Mouse (Mus musculus) urinary bladder, adult 18-20 months (tissue): Measurements from ENCODE around the gene Rap1a.
"Not testable (repeated sequence)": the region's sequence is repeated elsewhere in the genome, so short reads cannot be mapped to it uniquely, and the experiment has no call there.

Experiments used
- DNase-seq, 2 experiments: peaks; one replicate each; pipeline ENCODE4 v3.0.0; 2022; ENCODE audit warnings: low spot score in 2 of 2, mixed read lengths in 2 of 2

Rap1a gene

DNA sequence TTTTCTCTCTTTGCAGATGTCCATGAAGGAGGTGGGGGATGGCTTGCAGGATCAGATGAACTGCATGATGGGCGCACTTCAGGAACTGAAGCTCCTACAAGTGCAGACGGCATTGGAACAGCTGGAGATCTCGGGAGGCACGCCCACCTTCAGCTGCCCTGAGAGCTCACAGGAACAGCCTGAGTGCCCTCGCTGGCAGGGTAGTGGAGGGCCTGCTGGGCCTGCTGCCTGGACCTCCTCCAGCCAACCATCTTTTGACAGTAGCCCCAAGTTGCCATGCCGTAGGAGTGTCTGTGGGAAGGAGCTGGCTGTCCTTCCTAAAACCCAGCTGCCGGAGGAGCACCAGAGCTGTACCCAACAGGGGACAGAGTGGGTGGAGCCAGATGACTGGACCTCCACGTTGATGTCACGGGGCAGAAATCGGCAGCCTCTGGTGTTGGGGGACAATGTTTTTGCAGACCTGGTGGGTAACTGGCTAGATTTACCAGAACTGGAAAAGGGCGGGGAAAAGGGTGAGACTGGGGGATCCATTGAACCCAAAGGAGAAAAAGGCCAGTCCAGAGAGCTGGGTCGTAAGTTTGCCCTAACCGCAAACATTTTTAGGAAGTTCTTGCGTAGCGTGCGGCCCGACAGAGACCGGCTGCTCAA is 84.7 kb downstream of the Rap1a start:
- no peak for DNase-seq

DNA sequence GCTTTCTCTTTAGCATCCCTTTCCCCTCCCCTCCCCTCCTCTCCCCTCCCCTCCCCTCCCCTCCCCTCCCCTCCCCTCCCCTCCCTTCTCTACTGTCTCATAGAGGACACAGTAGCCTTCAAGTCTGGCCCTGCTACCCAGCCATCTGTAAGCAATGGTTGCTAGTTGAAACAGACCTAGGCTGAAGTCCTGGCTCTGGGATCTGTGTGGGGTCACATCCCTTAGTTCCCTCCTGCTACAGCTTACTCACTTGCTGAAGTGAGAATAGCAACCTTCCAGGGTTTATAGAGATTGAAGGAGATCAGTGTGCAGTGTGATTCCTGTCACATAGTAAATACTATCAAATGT is 86.3 kb downstream of the Rap1a start:
- DNase-seq = no peak

GRCm38 (mm10) chr3:105714091-105714819 is 86.9 kb downstream of the Rap1a start:
- DNase-seq = no peak

DNA sequence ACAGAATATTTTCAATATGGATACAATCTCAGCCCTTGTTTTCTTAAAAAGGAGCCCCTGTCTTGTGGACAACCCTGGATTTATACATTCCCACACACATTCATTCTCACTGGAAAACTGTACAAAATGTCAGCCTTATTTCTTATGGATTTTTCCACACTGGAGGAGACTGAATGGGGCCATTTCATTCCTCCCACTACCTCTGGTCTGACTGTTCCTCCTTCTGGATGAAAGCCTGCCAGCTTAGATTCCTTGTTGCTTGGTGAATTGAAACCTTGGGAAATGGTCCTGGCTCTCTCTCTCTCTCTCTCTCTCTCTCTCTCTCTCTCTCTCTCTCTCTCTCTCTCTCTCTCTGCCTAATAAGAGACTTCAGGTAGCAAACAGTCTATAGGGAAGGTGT is 88.3 kb downstream of the Rap1a start:
- DNase-seq = no peak

GRCm38 (mm10) chr3:105711741-105712140 is 89.4 kb downstream of the Rap1a start:
- DNase-seq = no peak

GRCm38 (mm10) chr3:105710246-105710645 is 90.9 kb downstream of the Rap1a start:
- DNase-seq = no peak

GRCm38 (mm10) chr3:105707590-105707989 is 93.5 kb downstream of the Rap1a start:
- DNase-seq = no peak

- DNase-seq = no peak
Observed at GRCm38 (mm10) chr3:105706366-105707020, 94.6 kb downstream of the Rap1a start.

DNA sequence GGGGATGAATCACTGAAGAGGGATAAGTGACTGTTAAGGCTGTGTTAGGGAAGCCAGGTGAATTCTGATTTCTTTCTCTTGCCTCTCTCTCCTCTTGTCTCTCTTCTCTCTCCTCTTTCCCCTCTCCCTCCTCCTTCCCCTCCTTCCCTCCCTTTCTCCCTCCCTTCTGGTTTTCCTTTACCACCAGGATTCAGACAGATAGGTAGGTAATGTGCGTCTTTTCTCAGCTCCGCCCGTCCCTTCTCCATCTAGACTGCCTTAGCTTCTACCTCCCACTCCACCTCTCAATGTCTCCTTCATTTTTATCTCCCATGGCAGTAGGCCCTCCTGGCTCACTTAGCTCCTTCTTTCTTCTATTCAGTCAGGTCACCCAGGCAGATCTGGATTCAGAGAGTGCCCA is 95.6 kb downstream of the Rap1a start:
- no peak for DNase-seq

DNA sequence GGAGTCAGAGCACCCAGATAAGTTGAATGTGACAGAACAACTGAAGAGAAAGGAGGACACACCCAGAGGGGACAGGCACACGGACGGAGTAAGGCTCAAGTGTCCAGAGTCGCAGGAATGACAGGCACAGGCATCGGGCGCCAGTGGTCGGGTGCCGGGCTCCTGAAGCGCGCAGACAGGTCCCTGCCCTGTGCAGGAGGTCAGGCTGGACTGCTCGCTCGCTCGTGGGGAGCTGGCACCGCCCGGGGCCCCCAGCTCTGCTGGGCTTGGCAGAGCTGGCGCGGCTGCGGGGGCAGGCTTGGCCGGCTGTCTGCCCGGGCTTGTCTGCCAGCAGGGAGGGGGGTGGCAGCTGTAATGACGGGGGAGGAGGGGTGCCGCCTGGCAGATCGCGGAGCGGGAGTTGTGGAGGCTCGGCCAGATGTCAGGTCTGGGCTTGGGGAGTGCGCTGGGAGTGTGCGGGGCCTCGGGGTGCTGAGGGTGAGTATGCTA is 96.0 kb downstream of the Rap1a start:
- peak; percentile 67 to 74 for DNase-seq

GRCm38 (mm10) chr3:105704031-105705008 is 96.8 kb downstream of the Rap1a start, which contains the start of gene Inka2:
Gene Inka2 (plus strand): TSS chr3:105704599.
- peak; percentile 65 to 69 for DNase-seq

GRCm38 (mm10) chr3:105703571-105703970 is 97.6 kb downstream of the Rap1a start:
- DNase-seq = no peak

DNA sequence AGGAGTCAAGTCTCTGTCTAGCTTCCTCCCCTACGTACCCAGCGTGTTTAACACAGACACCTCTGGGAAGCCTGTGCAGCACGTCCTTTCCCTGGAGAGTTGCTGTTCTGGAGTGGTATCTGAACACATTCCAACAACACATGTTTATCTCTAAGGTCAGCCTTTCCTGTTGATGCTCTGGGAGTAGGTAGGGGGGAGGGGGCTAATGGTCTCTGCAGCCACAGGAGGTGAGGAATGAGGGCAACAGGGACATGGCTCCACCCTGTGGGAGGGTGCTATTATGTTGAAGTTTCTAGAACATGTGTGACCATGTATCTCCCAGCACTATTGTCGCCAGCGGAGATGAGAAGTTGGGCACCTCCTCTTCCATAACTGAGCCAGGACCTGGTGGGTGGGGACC is 99.7 kb downstream of the Rap1a start:
- no peak for DNase-seq

DNA sequence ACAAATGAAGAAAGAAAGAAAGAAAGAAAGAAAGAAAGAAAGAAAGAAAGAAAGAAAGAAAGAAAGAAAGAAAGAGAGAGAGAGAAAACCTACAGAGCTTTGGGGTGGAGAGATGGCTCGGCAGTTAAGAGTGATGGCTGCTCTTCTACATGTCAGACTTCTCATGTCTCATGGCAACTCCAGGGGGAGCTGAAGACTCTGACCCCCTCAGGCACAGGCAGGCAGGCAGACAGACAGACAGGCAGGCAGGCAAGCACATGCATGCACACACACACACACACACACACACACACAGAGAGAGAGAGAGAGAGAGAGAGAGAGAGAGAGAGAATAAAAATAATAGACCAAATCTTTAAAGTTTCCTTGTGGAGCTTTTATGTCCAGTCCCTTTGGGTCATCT is 100.3 kb downstream of the Rap1a start:
- not testable (repeated sequence) for DNase-seq

DNA sequence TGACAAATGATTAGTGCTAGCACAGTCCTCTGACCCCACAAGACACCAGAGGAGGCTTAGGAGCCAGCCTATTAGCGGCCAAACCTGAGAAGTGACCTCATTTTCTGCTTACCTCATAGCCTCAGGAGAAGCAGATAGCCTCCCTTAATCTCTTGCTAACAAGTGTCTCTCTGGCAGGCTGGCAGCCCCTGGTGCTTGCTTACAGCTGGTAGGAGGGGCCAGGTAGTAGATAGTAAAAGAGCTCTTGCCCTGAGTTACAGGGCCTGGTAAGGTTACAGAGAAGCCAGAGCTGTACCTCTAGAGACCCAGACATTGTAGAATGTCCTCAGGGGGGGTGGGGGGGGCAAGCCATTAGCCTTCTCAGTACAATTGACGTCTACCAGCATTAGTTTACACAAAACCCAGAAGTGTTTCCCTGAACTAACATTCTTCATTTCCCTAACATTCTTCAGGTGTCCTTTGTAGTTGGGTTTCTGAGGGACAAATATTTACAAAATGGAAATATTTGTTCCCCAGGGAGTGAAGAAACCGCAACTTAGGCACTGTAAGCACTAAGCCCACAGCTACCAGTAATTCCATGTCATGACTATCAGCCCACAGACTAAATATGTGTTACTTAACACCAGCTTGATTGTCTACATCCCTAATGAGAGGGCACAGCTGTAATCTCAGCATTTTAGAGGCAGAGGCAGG is 101.7 kb downstream of the Rap1a start:
- DNase-seq = no peak

GRCm38 (mm10) chr3:105698311-105698710 is 102.8 kb downstream of the Rap1a start:
- DNase-seq = no peak

DNA sequence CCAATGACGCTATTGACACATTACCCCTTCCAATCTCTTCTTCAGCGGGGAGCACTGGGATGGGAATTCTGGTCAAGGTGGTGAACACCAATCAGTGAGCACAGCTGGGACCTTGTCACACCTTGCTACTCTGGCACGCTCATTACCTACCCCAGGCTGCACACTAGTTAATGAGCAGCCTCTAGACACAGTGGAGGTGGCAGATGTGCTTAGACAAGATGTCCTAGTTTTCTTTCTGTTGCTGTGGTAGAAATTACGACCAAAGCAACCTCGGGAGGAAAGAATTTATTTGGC is 104.0 kb downstream of the Rap1a start:
- DNase-seq = no peak

GRCm38 (mm10) chr3:105696387-105697147 is 104.6 kb downstream of the Rap1a start:
- DNase-seq = no peak

DNA sequence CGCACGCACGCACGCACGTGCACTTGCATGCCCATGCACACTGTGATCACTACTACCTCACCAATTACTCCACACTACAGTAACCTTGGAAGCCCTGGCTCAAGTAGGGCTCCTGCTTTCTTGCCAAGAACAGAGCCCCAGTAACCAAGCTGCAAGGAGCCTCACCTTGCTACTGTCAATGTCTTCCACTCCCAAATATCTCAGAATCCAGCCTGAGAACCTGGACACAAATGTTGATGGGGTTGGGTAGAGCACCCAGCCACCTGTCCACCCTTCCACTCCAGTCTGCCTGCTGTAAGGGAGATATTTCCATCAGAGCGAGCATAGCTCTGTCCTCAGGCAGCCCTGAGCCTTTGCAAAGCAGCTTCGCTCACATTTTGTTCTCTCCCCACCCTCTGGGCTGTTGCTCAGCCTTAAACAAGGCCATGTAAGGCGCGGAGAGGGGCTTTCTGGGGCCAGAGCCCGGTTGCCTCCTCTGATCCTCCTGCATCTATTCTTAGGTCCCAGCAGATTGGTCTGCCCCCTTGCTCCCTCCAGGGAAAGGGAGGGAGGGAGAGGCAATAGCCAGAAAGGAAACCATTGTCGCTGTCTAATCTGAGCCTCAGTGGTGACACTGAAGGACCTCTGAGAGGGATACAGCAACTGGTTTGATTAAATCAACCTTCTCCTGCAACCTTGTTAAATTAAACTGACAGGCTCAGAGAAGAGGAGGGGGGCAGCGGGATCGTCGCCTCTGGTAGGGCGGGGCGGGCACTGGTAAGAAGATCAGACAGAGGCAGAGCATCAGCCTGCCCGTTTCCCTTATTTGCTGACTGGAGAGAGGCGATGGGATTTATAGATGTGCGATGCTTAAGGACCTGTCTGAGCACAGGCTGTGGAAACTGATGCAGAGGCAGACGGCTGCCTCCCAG is 105.4 kb downstream of the Rap1a start:
- no peak for DNase-seq
